Mouse (Mus musculus) myocyte (in vitro differentiated cells): ENCODE results near the gene Cxcr5. TPM values are rescaled to one million over a fixed set of nuclear protein-coding genes. Genes with fewer than 3 reads are reported as not detected.

ENCODE experiments used
- H3K27me3 ChIP-seq: one replicate; pipeline ENCODE4 v1.6.1; 2011; ENCODE audit not compliant: control insufficient read depth, insufficient read depth, insufficient read length
- H3K36me3 ChIP-seq: one replicate; pipeline ENCODE4 v1.6.1; 2011; ENCODE audit not compliant: control insufficient read depth, insufficient read depth
- H3K4me2 ChIP-seq: one replicate; pipeline ENCODE4 v1.6.1; 2011; ENCODE audit warnings: low read depth, control low read depth
- H3K4me3 ChIP-seq: one replicate; pipeline ENCODE4 v1.5.1; 2011; ENCODE audit warnings: mild to moderate bottlenecking, control low read depth, moderate library complexity
- H3K79me2 ChIP-seq: one replicate; pipeline ENCODE4 v1.6.1; 2011; ENCODE audit not compliant: control insufficient read depth, insufficient read depth
- H3ac ChIP-seq: one replicate; pipeline ENCODE4 v1.6.1; 2011; ENCODE audit not compliant: control insufficient read depth, insufficient read length
- CEBPB ChIP-seq: IDR thresholded peaks from 2 replicates; pipeline ENCODE4 v1.6.1; 2011; ENCODE audit warnings: mild to moderate bottlenecking, moderate library complexity; ENCODE audit not compliant: poor library complexity, insufficient read depth, severe bottlenecking
- E2F4 ChIP-seq: IDR thresholded peaks from one replicate; pipeline ENCODE4 v1.6.1; 2011; ENCODE audit warnings: mild to moderate bottlenecking, control low read depth, moderate library complexity; ENCODE audit not compliant: insufficient read depth
- MAX ChIP-seq: IDR thresholded peaks from one replicate; pipeline ENCODE4 v1.6.1; 2011; ENCODE audit warnings: low read depth, mild to moderate bottlenecking, control low read depth
- MYOD1 ChIP-seq, 3 experiments: IDR thresholded peaks; one replicate each; pipeline ENCODE4 v1.6.1; 2011; ENCODE audit warnings: control low read depth in 2 of 3, low read depth in 2 of 3, mild to moderate bottlenecking in 2 of 3, moderate library complexity in 1 of 3; ENCODE audit not compliant: insufficient read length in 2 of 3, control insufficient read depth in 1 of 3
- MYOG ChIP-seq, 3 experiments: IDR thresholded peaks; one replicate each; pipeline ENCODE4 v1.6.1; 2011; ENCODE audit warnings: control low read depth in 2 of 3, low read depth in 2 of 3, mild to moderate bottlenecking in 2 of 3; ENCODE audit not compliant: insufficient read length in 2 of 3, control insufficient read depth in 1 of 3, insufficient read depth in 1 of 3
- POLR2A ChIP-seq: IDR thresholded peaks from one replicate; pipeline ENCODE4 v1.6.1; 2011; ENCODE audit warnings: low read depth, mild to moderate bottlenecking, control low read depth, moderate library complexity; ENCODE audit not compliant: insufficient read length
- POLR2AphosphoS2 ChIP-seq: IDR thresholded peaks from one replicate; pipeline ENCODE4 v1.6.1; 2011; ENCODE audit warnings: low read depth, control low read depth; ENCODE audit not compliant: insufficient read length
- REST ChIP-seq: IDR thresholded peaks from one replicate; pipeline ENCODE4 v1.6.1; 2011; ENCODE audit warnings: mild to moderate bottlenecking, control low read depth, moderate library complexity; ENCODE audit not compliant: insufficient read depth, insufficient read length
- SRF ChIP-seq: IDR thresholded peaks from one replicate; pipeline ENCODE4 v1.6.1; 2011; ENCODE audit warnings: low read depth; ENCODE audit not compliant: control insufficient read depth, insufficient read length
- TCF12 ChIP-seq: IDR thresholded peaks from one replicate; pipeline ENCODE4 v1.6.1; 2011; ENCODE audit warnings: mild to moderate bottlenecking, control low read depth; ENCODE audit not compliant: poor library complexity, insufficient read depth, severe bottlenecking
- TCF3 ChIP-seq: IDR thresholded peaks from one replicate; pipeline ENCODE4 v1.6.1; 2011; ENCODE audit warnings: low read depth, control low read depth; ENCODE audit not compliant: insufficient read length
- USF1 ChIP-seq: IDR thresholded peaks from one replicate; pipeline ENCODE4 v1.6.1; 2011; ENCODE audit warnings: low read depth, mild to moderate bottlenecking, control low read depth, moderate library complexity
- polyA plus RNA-seq: library from polyadenylated mRNA; unstranded; fragments of >200 nt; fragmentation: generic; extraction: Trizol; gene quantifications from one replicate; pipeline ENCODE4 v1.2.1, GENCODE M21; 2012; ENCODE audit warnings: missing spikeins

Cxcr5 gene
- polyA plus RNA-seq, 1 experiment = 0.01 TPM

- Histone ChIP-seq H3K4me2 (peak overlapping the region; percentile 87), H3K36me3 (no peaks in the 10 kb centered on the region), H3K27me3 (no peaks in the 10 kb centered on the region), H3K79me2 (peaks cover 70% of the 10 kb centered on the region), H3ac (no peak overlapping the region), H3K4me3 (peak overlapping the region; percentile 4)
- no peak for TF ChIP-seq SRF
- TF ChIP-seq POLR2A = peak; percentile 28
Measured at GRCm38 (mm10) chr9:44494261-44494862, 67.3 kb downstream of the Cxcr5 start.

- Histone ChIP-seq H3K4me3 (no peak overlapping the region), H3K36me3 (no peaks in the 10 kb centered on the region), H3ac (no peak overlapping the region), H3K27me3 (no peaks in the 10 kb centered on the region), H3K4me2 (peak overlapping the region; percentile 87), H3K79me2 (peaks cover 85% of the 10 kb centered on the region)
- TF ChIP-seq CEBPB (no peak), MYOD1 (IDR thresholded peaks at IDR 0.05; ENCODE audit: control insufficient read depth in 1 of 3, insufficient read length in 2 of 3, low read depth in 2 of 3) (peak in 2 of 3 experiments; percentile 17 to 33), TCF12 (no peak), TCF3 (no peak), USF1 (no peak), POLR2A (peak; percentile 41), REST (no peak), MAX (no peak), E2F4 (no peak), MYOG (IDR thresholded peaks at IDR 0.05; ENCODE audit: control insufficient read depth in 1 of 3, insufficient read depth in 1 of 3, insufficient read length in 2 of 3, low read depth in 2 of 3) (peak in 1 of 3 experiments; percentile 60), SRF (no peak), POLR2AphosphoS2 (no peak)
Measured at GRCm38 (mm10) chr9:44492631-44493461, 68.8 kb downstream of the Cxcr5 start.

- no peaks in the 10 kb centered on the region for H3K27me3 ChIP-seq
- TF ChIP-seq TCF3 = no peak
- TF ChIP-seq MYOD1 (IDR thresholded peaks at IDR 0.05; ENCODE audit: control insufficient read depth in 1 of 3, insufficient read length in 2 of 3, low read depth in 2 of 3) = no peak
- TF ChIP-seq MAX = no peak
- no peak for TF ChIP-seq POLR2A
- TF ChIP-seq E2F4 = no peak
- TF ChIP-seq REST = no peak
- TF ChIP-seq MYOG (IDR thresholded peaks at IDR 0.05; ENCODE audit: control insufficient read depth in 1 of 3, insufficient read depth in 1 of 3, insufficient read length in 2 of 3, low read depth in 2 of 3) = no peak
- TF ChIP-seq USF1 = no peak
- no peak for TF ChIP-seq CEBPB
- no peak for TF ChIP-seq SRF
- no peak for TF ChIP-seq TCF12
- TF ChIP-seq POLR2AphosphoS2 = no peak
- no peak overlapping the region for H3ac ChIP-seq
- no peak overlapping the region for H3K4me2 ChIP-seq
- H3K36me3 ChIP-seq = no peaks in the 10 kb centered on the region
- H3K79me2 ChIP-seq = peaks cover 94% of the 10 kb centered on the region
- no peak overlapping the region for H3K4me3 ChIP-seq
Measured at GRCm38 (mm10) chr9:44491351-44491750, 70.3 kb downstream of the Cxcr5 start.

- Histone ChIP-seq H3K4me2 (peak overlapping the region; percentile 100), H3K36me3 (no peaks in the 10 kb centered on the region), H3K27me3 (no peaks in the 10 kb centered on the region), H3K4me3 (no peak overlapping the region), H3K79me2 (peaks cover 94% of the 10 kb centered on the region), H3ac (no peak overlapping the region)
- TF ChIP-seq E2F4 = no peak
- TF ChIP-seq POLR2AphosphoS2 = no peak
- TF ChIP-seq MYOD1 (IDR thresholded peaks at IDR 0.05; ENCODE audit: control insufficient read depth in 1 of 3, insufficient read length in 2 of 3, low read depth in 2 of 3) = no peak
- no peak for TF ChIP-seq POLR2A
- TF ChIP-seq USF1 = no peak
- TF ChIP-seq TCF3 = no peak
- no peak for TF ChIP-seq REST
- no peak for TF ChIP-seq MAX
- no peak for TF ChIP-seq TCF12
- TF ChIP-seq MYOG (IDR thresholded peaks at IDR 0.05; ENCODE audit: control insufficient read depth in 1 of 3, insufficient read depth in 1 of 3, insufficient read length in 2 of 3, low read depth in 2 of 3) = no peak
- no peak for TF ChIP-seq CEBPB
- no peak for TF ChIP-seq SRF
Measured at GRCm38 (mm10) chr9:44490086-44490967, 71.3 kb downstream of the Cxcr5 start.
